Mouse (Mus musculus) T-cell, adult 2 months (primary cell): ENCODE results near the gene Raver1.
"Not testable (repeated sequence)": the region's sequence is repeated elsewhere in the genome, so short reads cannot be mapped to it uniquely, and the experiment has no call there.

ENCODE experiments used
- DNase-seq: peaks from one replicate; pipeline ENCODE4 v3.0.0; 2022; ENCODE audit warnings: low spot score

The Raver1 gene

GRCm38 (mm10) chr9:21105760-21106564, 14.2 kb upstream of the Raver1 start:
- no peak for DNase-seq

- DNase-seq = no peak
These were observed 13.0 kb upstream of the Raver1 start for GRCm38 (mm10) chr9:21104814-21105213.

GRCm38 (mm10) chr9:21102076-21102475, 10.3 kb upstream of the Raver1 start:
- DNase-seq = no peak

- DNase-seq = no peak
These were observed 8.8 kb upstream of the Raver1 start for GRCm38 (mm10) chr9:21100447-21101161.

- DNase-seq = no peak
These were observed 6.0 kb upstream of the Raver1 start for GRCm38 (mm10) chr9:21097793-21098192.

GRCm38 (mm10) chr9:21095958-21096357, 4.2 kb upstream of the Raver1 start:
- no peak for DNase-seq

GRCm38 (mm10) chr9:21093423-21093822, 1.6 kb upstream of the Raver1 start:
- DNase-seq = no peak

GRCm38 (mm10) chr9:21090972-21091706, 669 bp downstream of the Raver1 start:
- DNase-seq = no peak

GRCm38 (mm10) chr9:21090537-21090936, 1.3 kb downstream of the Raver1 start:
- no peak for DNase-seq

- DNase-seq = no peak
These were observed 8.5 kb downstream of the Raver1 start for GRCm38 (mm10) chr9:21083324-21083723.

GRCm38 (mm10) chr9:21081127-21081526, 10.7 kb downstream of the Raver1 start:
- DNase-seq = no peak

GRCm38 (mm10) chr9:21075625-21076024, 16.2 kb downstream of the Raver1 start:
- no peak for DNase-seq

GRCm38 (mm10) chr9:21074173-21074572, 17.6 kb downstream of the Raver1 start:
- no peak for DNase-seq

- peak; percentile 84 for DNase-seq
These were observed 18.6 kb downstream of the Raver1 start, which contains the start of the genes Gm49373 and Fdx1l for GRCm38 (mm10) chr9:21073044-21073840. Gene Gm49373, minus strand, starts transcription at chr9:21073096. Gene Fdx1l, minus strand, starts transcription at chr9:21073614.

- no peak for DNase-seq
These were observed 19.2 kb downstream of the Raver1 start for GRCm38 (mm10) chr9:21072641-21073040.

- no peak for DNase-seq
These were observed 24.7 kb downstream of the Raver1 start, which contains the start of gene Zglp1 for GRCm38 (mm10) chr9:21067006-21067684. Gene Zglp1, minus strand, starts transcription at chr9:21067093.

GRCm38 (mm10) chr9:21062928-21063327, 28.9 kb downstream of the Raver1 start:
- DNase-seq = no peak

GRCm38 (mm10) chr9:21051578-21051977, 40.2 kb downstream of the Raver1 start:
- no peak for DNase-seq

GRCm38 (mm10) chr9:21045235-21045634, 46.6 kb downstream of the Raver1 start:
- DNase-seq = no peak

- DNase-seq = not testable (repeated sequence)
These were observed 47.0 kb downstream of the Raver1 start for GRCm38 (mm10) chr9:21044785-21045184.

- no peak for DNase-seq
These were observed 48.2 kb downstream of the Raver1 start for GRCm38 (mm10) chr9:21043563-21043962.
